Mouse (Mus musculus) frontal cortex, postnatal 36 days (tissue): Measurements from ENCODE around the gene Taldo1.
A peak's percentile ranks its signal among the peaks of the same experiment; 100 is the strongest.

ENCODE experiments used
- DNase-seq, 2 experiments: peaks; one replicate each; pipeline ENCODE4 v3.0.0; 2022; ENCODE audit warnings: low spot score in 2 of 2

Gene Taldo1

GRCm38 (mm10) chr7:141391625-141392551, at the start of gene Taldo1:
Gene Taldo1, plus strand, starts transcription at chr7:141392199.
- DNase-seq = peak; percentile 96 to 97

DNA sequence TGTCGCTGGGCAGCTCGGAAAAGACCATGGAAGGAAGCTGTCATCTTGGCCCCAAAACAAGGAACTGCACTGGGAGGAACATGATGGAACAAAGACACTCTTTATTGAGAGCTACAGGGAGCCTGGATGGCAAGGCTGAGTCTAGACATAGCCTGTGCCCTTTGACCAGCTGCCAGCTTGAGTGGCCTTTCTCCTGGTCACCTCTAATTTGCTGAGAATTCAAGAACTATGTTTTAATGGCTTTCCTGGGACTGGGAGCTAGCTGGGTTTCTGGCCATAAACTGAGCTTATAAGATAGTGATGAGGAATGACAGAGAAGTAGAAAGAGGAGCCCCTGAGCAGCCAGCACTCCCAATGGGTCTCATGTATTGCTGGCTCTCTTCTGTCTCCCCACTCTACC, 48.8 kb upstream of the Taldo1 start:
- no peak for DNase-seq

DNA sequence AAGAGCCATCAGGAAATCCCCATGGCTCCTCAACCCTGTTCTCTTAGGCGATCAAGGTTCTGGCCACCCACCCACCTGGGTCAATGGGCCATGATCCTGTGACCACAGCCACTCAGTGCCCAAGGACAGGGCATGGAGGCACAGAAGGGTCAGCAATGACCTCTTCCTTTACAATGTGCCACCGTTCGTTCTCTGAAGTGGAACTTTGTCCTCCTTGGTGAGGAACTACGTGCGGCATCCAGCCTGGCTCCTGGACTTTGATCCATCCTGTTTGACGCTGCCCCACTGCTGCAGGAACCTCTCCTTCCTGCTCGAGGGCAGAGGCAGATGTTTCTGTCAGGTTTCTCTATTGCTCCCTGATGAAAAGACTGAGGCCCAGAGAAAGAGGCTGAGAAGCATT, 48.3 kb upstream of the Taldo1 start:
- DNase-seq = no peak

GRCm38 (mm10) chr7:141344787-141345186, 47.2 kb upstream of the Taldo1 start:
- DNase-seq = no peak

DNA sequence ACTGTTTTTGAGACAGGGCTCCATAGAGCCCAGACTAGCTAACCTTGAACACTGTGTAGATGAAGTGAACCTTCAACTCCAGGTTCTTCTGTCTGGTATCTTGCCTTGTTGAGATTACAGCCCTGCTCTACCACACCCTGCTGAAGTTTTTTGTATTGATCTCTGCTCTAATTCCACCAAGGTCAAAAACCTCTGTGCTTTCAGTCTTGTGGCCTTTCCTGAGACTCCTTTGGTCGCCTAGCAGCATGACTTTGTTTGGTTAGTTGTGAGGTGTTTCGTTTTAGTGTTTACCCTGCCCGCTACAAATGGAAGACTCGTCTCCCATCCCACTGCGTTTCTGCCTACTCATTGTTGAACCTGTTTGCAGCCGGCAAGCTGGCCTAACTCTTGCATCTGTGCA, 40.9 kb upstream of the Taldo1 start:
- no peak for DNase-seq

- DNase-seq = no peak
Observed at GRCm38 (mm10) chr7:141355051-141355450, 36.9 kb upstream of the Taldo1 start.

DNA sequence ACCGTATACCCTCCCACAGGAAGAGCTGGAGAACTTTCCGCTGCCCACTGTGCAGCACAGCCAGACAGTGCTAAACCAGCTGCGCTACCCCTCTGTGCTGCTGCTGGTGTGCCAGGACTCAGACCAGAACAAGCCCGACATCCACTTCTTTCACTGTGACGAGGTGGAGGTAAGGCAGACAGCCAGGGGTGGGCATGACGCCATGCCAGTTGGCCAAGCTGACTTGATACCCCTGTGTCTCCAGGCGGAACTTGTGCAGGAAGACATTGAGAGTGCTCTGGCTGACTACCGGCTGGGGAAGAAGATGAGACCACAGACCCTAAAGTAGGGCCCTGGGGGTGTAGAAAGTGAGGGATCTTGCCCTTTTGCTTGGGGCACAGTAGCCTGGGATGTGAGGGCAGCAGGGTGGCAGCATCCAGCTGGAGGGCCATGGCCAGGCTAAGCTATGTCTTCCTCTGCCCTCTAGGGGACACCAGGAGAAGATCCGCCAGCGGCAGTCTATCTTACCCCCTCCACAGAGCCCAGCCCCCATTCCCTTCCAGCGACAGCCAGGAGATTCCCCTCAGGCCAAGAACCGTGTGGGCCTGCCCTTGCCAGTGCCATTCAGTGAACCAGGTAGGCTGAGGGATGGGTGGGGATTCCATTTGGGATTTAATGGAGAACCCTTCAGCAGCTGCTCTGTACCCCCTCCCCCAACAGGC, 36.2 kb upstream of the Taldo1 start:
- no peak for DNase-seq

DNA sequence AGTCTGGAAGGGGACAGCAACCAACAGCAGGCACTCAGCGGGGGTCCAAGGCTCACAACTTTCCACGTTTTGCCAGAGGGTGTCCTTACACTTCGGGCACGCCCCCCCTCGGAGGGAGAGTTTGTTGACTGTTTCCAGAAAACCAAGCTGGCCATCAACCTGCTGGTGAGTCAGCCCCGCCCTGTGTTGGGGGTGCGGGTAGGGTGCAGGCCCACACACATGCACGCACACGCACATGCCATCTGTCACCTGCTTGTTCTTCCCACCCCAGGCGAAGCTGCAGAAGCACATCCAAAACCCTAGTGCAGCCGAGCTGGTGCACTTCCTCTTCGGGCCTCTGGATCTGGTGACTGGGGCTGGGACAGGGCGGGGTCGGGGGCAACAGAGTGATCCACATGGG, 35.0 kb upstream of the Taldo1 start:
- DNase-seq = no peak

DNA sequence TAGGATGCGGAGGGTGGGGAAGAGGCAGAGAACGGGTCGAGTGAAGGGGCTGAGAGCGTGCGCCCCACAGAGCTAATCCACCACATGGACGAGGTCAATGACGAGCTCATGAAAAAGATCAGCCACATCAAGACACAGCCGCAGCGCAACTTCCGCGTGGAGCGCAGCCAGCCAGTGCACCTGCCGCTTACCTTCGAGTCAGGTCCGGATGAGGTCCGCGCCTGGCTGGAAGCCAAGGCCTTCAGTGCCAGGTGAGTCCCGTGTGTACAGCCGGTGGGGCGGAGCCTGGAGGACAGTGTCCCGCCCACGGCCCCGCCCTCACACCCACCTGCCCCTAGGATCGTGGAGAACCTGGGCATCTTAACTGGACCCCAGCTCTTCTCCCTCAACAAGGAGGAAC, 30.5 kb upstream of the Taldo1 start:
- no peak for DNase-seq

DNA sequence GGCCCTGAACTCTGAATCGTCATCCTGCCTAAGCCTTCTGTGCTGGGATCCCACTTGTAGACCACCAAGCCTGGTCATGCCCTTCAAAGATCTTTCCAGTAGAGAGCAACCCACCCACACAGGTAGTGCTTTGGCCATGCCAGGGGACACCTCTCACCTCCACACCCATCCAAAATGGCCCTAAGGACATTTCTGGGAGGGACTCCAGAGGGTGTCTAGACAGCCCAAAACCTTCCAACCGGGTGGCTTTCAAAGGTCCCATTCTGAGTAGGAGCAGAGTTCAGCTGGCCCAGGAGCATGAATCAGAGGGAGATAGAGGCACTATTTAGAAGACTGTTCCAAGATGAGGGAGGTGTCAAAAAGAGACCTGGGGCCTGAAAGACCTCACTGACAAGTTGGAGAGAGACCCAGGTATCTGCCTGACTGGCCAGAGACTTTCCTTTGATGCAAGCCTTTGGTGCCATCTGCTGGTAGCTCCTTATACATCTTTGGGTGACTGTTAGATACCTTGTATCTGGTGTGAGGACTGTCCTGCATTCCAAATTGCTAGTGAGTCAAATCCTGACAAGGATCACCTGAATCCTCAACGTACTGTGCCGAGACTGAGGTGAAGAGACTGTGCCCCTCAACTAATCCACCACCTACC, 28.8 kb upstream of the Taldo1 start:
- DNase-seq = peak; percentile 74 to 86

- DNase-seq = no peak
Observed at GRCm38 (mm10) chr7:141363752-141364125, 28.3 kb upstream of the Taldo1 start.

DNA sequence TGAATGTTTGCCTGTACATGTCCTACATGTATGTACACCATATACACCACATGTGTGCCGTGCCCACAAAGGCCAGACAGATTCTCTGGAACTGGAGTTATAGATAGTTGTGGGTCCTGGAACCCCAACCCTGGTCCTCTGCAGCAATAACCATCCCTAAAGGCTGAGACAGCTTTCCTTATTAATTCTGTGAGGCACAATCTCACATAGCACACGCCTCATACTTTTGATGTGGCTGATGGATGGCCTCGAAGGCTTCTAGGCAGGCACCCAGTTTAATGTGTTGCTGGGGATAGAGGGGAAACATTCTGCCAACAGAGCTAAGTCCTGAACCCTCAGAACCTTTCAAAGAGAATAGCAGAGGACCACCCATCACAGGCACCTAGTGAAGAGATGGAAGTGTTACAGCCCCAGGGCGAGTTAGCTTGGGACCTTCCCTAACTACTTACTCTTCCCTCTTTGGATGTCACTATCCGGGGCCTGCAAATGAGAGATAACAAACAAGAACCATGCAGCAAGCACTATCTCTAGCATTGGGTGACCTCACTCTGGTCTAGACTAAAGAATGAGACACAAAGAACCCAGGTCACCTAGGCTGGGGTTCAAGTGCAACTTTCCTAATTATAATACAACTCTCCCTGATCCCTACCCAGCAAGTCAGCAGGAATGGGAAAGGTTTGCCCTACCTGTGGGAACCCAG, 27.5 kb upstream of the Taldo1 start:
- no peak for DNase-seq

DNA sequence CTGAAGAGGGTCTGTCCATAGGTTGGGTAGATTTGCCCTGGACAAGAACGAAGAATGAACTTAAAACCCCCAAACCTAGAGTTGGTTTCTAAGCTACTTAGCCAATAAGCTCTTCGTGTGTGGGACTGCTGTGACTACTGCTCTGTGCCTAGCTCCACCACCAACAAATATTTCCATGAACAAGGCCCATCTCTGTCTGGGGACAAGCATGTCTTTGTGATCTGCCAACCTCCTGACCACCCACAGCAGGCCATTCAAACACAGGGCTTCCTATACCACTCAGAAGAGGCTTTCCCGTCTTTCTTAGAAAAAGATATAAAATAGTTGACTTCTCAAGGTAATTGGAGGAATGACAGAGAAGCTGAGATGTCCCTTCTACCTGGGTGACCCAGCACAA, 27.0 kb upstream of the Taldo1 start:
- no peak for DNase-seq

DNA sequence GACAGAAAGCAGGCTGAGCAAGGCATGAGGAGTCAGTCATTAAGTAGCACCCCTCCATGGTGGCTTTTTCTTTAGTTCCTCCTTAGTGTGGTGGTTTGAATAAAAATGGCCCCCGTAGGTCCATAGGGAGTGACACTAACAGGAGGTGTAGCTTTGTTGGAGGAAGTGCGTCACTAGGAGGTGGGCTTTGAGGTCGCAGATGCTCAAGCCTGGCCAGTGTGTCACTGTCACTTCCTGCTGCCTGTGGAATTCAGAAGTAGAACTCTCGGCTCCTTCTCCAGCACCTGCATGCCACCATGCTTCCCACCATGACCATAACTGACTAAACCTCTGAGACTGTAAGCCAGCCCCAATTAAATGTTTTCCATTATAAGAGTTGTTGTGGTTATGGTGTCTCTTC, 24.6 kb upstream of the Taldo1 start:
- no peak for DNase-seq

DNA sequence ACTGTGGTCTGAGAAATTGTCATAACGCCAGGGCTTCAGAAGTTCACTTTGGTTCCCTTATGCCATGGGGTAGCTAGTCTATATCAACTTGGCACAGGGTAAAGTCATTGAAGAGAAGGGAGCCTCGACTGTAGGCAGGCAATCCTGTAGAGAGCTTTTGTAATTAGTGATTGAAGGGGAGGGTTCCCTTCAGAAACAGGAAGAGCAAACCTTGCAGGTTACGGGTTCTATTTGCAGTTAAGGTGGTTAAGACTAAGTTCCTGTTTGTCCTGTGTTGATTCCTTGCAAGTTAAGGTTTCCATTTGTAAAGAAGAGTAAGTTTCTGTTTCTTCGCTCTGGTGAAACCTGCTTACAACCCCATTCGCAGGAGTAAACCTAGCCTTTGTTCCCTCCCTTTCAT, 22.1 kb upstream of the Taldo1 start:
- no peak for DNase-seq

GRCm38 (mm10) chr7:141371942-141372595, 19.9 kb upstream of the Taldo1 start:
- DNase-seq = no peak

GRCm38 (mm10) chr7:141373611-141374010, 18.4 kb upstream of the Taldo1 start:
- no peak for DNase-seq

DNA sequence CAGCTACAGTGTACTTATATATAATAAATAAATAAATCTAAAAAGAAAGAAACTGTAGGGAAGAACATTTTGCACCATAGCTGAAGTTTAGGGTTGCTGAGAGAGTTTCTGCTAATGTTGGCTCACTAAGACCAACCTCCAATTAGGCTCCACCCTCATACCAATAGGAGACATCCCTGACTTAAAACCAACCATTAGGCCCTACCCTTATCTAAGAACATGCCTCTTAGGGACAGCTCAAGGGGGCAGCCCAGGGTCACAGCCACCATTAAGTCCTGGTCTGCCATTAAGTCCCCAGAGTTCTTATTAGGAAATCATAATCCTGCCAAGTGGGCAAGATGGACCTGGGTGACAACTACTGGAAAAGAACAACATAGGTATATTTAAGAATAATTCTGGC, 17.6 kb upstream of the Taldo1 start:
- DNase-seq = no peak

DNA sequence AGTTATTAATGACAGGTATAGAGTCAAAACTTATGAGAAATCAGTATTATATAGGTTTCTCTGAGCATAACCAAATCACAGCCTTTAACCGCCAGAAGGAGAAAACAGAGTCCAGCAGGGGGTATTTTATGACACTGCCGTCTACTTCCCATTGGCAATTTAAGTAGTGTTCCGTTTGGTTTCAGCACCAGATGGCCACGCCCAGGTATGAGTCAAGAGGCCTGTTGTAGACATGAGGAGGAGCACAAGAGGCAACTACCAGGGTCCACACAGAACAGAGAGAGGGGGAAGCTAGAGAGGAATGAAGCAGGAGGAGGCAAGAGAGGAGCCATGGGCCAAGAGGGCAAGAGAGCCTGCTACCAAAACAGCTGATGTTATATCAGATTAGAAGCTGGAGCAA, 12.4 kb upstream of the Taldo1 start:
- DNase-seq = no peak

DNA sequence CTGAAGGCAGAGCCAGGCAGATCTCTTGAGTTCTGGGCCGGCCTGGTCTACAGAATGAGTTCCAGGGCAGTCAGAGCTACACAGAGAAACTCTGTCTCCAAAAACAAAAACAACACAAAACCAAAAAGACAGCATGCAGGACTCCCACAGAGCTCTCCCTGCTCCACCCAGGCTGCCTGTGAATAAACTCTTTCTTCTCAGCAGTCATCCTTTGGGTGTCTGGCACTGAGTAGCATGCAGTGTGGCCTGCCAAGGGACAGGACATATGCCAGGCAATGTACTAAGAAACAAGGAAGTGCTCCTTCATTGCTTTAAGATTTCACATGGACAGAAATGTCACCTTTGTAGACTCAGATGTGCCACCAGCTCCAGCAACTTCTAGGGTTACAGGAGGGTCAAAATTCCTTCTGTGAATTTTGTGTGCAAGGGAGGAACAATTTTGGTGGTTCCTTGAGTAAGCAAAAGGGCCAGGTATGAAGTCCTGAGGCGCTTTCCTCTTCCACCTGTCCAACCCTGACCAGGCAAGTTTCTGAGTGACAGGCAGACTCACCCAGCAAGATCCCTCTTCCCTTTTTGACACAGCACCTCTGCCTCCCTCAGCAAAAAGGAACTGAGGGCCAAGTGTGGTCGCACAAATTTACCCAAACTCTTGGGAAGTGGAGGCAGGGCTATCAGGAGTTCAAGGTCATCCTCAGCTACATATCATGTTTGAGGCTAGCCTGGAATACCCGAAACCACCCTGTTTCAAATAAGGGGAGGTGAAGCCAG, 10.7 kb upstream of the Taldo1 start:
- no peak for DNase-seq
